Mouse (Mus musculus): ENCODE results near the gene Gm20388.

- no peak for TF ChIP-seq CTCF (IDR thresholded peaks at IDR 0.05; ENCODE audit: low read depth)
- TF ChIP-seq EP300 (optimal IDR thresholded peaks at IDR 0.05), result no peak
These were observed 306.5 kb downstream of the Gm20388 start for GRCm38 (mm10) chr8:120216855-120217830.
